Mouse (Mus musculus): Measurements from ENCODE around the gene Sgcb.
"Not testable (repeated sequence)": the region's sequence is repeated elsewhere in the genome, so short reads cannot be mapped to it uniquely, and the experiment has no call there.

The Sgcb gene

DNA sequence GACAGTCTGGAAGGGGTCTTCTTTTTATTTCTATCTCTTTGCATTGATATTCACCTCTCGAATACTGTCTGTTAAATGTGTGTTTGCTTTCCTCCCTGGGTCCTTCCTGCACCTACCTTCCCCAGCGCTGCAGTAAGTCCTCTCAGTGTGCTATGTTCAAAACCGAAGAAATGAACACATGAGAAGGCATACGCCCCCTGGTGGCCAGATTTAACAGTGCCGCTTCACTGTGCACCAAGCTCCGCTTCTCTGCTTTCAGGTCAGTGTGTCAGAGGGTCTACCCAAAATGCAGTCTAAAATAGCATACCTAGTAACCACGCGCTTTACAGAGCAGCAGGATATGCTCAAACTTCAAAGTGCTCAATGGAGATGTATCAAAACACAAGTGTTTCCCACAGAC lies 14.4 kb downstream of the Sgcb start:
- peak; percentile 58 for DNase-seq (ENCODE audit: low read depth, low spot score)

GRCm38 (mm10) chr5:73632291-73632690 lies 15.3 kb downstream of the Sgcb start, which contains the start of gene Lrrc66:
Gene Lrrc66, minus strand, starts transcription at chr5:73632526.
- DNase-seq (ENCODE audit: low read depth, low spot score), result no peak

- DNase-seq (ENCODE audit: low read depth, low spot score), result no peak
These were observed 16.5 kb downstream of the Sgcb start for GRCm38 (mm10) chr5:73631001-73631558.

- DNase-seq (ENCODE audit: low read depth, low spot score), result no peak
These were observed 17.4 kb downstream of the Sgcb start for GRCm38 (mm10) chr5:73630141-73630540.

DNA sequence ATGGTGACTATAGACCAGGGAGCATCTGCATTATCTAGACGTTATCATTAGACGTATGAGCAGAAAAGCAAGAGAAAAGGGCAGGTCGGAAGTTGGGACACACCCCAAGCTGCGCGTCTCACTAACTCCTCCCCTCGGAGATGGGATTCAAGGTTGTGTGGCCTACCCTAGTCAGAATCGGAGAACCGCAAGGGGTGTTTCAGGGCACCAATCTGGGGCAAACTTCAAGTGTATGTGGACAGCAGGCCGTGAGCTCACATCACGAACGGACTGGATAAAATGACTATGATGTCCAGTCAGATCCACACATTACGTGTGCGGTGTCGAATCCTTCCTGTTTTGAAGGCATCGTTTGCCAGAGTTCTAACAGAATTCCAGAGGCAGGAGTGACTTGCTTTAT lies 19.6 kb downstream of the Sgcb start:
- DNase-seq (ENCODE audit: low read depth, low spot score), result no peak

- no peak for DNase-seq (ENCODE audit: low read depth, low spot score)
These were observed 20.0 kb downstream of the Sgcb start for GRCm38 (mm10) chr5:73627559-73627958.

- DNase-seq (ENCODE audit: low read depth, low spot score), result no peak
These were observed 20.7 kb downstream of the Sgcb start for GRCm38 (mm10) chr5:73626842-73627241.

GRCm38 (mm10) chr5:73625505-73625904 lies 22.1 kb downstream of the Sgcb start:
- DNase-seq (ENCODE audit: low read depth, low spot score), result no peak

GRCm38 (mm10) chr5:73618969-73619368 lies 28.6 kb downstream of the Sgcb start:
- no peak for DNase-seq (ENCODE audit: low read depth, low spot score)

DNA sequence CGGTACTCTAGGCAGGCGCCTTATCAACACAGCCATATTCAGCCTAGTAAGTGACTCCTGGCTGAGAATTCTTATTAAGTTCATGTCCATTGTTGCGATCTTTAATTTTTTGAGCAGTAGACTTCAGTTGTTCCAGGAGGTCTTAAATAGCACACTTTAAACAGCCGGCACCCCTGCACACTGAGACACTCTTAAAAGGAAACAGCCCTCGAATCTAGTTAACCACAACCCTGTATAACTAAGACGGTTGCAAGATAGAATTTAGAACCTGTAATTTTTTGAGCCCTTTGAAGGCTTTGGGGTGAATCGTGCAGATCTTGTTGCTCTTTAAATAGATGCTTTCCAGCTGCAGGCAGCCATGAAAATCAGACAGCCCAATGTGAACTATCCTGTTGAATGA lies 32.4 kb downstream of the Sgcb start:
- no peak for DNase-seq (ENCODE audit: low read depth, low spot score)

GRCm38 (mm10) chr5:73613296-73613695 lies 34.3 kb downstream of the Sgcb start:
- DNase-seq (ENCODE audit: low read depth, low spot score), result no peak

- no peak for DNase-seq (ENCODE audit: low read depth, low spot score)
These were observed 36.5 kb downstream of the Sgcb start for GRCm38 (mm10) chr5:73611071-73611470.

GRCm38 (mm10) chr5:73604964-73605363 lies 42.6 kb downstream of the Sgcb start:
- no peak for DNase-seq (ENCODE audit: low read depth, low spot score)

DNA sequence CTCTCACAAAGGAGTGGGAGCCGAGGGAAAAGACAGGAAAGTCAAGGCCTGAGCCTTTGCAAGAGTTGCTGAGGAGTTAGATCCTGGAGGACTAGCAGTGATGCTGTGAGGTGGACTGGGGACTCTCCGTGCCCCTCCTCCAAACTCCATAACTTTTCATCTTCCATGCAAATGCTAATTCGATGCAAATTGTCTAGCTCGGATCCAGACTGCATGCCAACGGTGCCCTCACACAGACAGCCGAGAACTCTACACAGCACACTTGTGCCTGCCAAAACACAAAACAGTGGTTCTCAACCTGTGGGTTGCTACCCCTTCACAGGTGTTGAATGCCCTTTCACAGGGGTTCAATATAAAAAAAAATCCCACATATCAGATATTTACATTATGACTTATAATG lies 43.0 kb downstream of the Sgcb start:
- no peak for DNase-seq (ENCODE audit: low read depth, low spot score)

- DNase-seq (ENCODE audit: low read depth, low spot score), result no peak
These were observed 44.7 kb downstream of the Sgcb start for GRCm38 (mm10) chr5:73602865-73603264.

- DNase-seq (ENCODE audit: low read depth, low spot score), result no peak
These were observed 46.2 kb downstream of the Sgcb start for GRCm38 (mm10) chr5:73601361-73601763.

- no peak for DNase-seq (ENCODE audit: low read depth, low spot score)
These were observed 47.6 kb downstream of the Sgcb start for GRCm38 (mm10) chr5:73599991-73600390.

GRCm38 (mm10) chr5:73598943-73599695 lies 48.5 kb downstream of the Sgcb start:
- no peak for DNase-seq (ENCODE audit: low read depth, low spot score)

DNA sequence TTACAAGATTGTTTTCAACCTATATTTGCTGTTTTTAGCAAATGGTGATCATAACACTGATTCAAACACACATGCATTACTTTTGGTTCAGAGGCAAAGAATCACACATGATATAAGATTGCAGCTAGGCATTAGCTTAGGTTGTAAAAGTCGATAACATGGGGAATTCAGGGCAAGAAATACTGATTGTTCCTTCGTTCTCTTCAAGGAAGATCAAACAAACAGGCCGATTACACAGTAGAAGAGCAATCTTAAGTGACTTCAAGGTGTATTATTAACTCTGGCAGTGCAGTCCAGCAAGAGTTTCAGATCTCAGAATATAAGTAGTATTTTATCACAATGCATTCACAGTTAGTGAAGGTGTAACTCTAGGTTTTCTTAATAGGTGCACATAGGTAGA lies 60.5 kb downstream of the Sgcb start:
- DNase-seq (ENCODE audit: low read depth, low spot score), result no peak

DNA sequence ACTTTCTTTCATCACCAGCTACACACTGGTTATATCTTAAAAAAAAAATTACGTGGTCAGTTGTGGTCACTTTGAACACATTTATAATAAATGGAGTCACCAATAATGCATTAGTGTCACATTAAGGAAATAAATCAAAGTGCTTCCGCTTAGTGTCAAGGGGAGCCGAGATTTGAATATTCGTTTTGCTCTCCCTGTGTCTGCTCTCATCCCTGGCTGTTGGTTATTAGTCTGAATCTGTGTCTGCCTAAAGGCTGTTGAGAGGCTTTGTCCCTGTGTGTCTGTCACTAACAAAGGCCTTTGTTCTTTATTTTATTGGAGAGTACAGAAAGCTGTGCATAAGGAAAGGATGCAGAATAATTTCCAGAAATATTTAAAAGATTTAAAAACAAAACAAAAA lies 61.0 kb downstream of the Sgcb start:
- DNase-seq (ENCODE audit: low read depth, low spot score), result no peak

GRCm38 (mm10) chr5:73585212-73586115 lies 62.1 kb downstream of the Sgcb start:
- DNase-seq (ENCODE audit: low read depth, low spot score), result no peak

- not testable (repeated sequence) for DNase-seq (ENCODE audit: low read depth, low spot score)
These were observed 63.6 kb downstream of the Sgcb start for GRCm38 (mm10) chr5:73584011-73584410.
